27 mouse cellular contexts compared by ENCODE assay signal in the genomic region with DNA sequence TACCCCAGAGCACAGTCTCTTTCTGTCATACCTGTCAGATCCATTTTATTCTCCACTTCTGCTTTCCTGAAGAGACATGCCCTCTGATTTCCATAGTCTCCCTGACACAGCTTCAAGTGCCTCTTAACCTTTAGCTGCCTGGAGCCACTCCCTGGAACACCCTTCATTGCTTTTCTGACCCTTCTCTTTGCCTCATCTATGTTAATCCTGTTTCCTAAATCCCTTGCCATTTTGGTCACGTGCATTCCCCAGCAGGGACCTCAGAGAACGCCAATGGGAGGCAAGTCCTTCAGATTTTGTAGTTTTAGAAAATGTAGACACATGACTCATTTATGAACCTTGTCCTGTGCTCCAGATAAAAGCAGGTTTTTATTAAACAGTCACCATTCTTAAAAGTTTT.
A peak's percentile ranks its signal among the peaks of the same experiment; 100 is the strongest.
DNase-seq lines count a peak whose midpoint lies in the region; ATAC-seq and TF ChIP-seq lines count a peak whose summit lies in the region.
"Had no signal": no experiment of that assay in that cellular context is flagged by ENCODE, and none has a peak within 500 bp of the region (broad histone marks: within the 10 kb centered on the region; RNA-seq: fewer than 3 reads in every experiment).

No protein-coding gene starts in this region.

- no peaks in the 10 kb centered on the region for H3K27me3 ChIP-seq in forebrain, embryonic 13.5 days
- no peaks in the 10 kb centered on the region for H3K27me3 ChIP-seq in forebrain, embryonic 12.5 days
- no peaks in the 10 kb centered on the region for H3K27me3 ChIP-seq in kidney, adult 2 months (replicated peaks; ENCODE audit: control insufficient read depth, insufficient read depth, low read length)
- no peaks in the 10 kb centered on the region for H3K27me3 ChIP-seq in neural tube, embryonic 13.5 days
- H3K27me3 ChIP-seq in neural tube, embryonic 15.5 days (replicated peaks), result no peaks in the 10 kb centered on the region
- H3K27me3 ChIP-seq in midbrain, embryonic 15.5 days (replicated peaks), result no peaks in the 10 kb centered on the region
- H3K27me3 ChIP-seq: embryonic facial prominence, embryonic 15.5 days; heart, embryonic 13.5 days; hindbrain, embryonic 12.5 days; limb, embryonic 15.5 days; neural tube, embryonic 12.5 days; Patski; stomach, embryonic 15.5 days had no signal

- H3K9me3 ChIP-seq in forebrain, embryonic 13.5 days (replicated peaks), result no peaks in the 10 kb centered on the region
- H3K9me3 ChIP-seq in forebrain, embryonic 12.5 days, result no peaks in the 10 kb centered on the region
- no peaks in the 10 kb centered on the region for H3K9me3 ChIP-seq in neural tube, embryonic 13.5 days
- H3K9me3 ChIP-seq in neural tube, embryonic 15.5 days (replicated peaks), result no peaks in the 10 kb centered on the region
- no peaks in the 10 kb centered on the region for H3K9me3 ChIP-seq in midbrain, embryonic 15.5 days
- H3K9me3 ChIP-seq: embryonic facial prominence, embryonic 15.5 days; heart, embryonic 13.5 days; hindbrain, embryonic 12.5 days; limb, embryonic 15.5 days; neural tube, embryonic 12.5 days; stomach, embryonic 15.5 days had no signal

- H3K36me3 ChIP-seq in forebrain, embryonic 13.5 days (ENCODE audit: poor library complexity, severe bottlenecking), result no peaks in the 10 kb centered on the region
- H3K36me3 ChIP-seq in forebrain, embryonic 12.5 days (replicated peaks), result no peaks in the 10 kb centered on the region
- no peaks in the 10 kb centered on the region for H3K36me3 ChIP-seq in kidney, adult 2 months (ENCODE audit: control insufficient read depth, insufficient read depth, low read length)
- no peaks in the 10 kb centered on the region for H3K36me3 ChIP-seq in neural tube, embryonic 13.5 days
- H3K36me3 ChIP-seq in neural tube, embryonic 15.5 days, result no peaks in the 10 kb centered on the region
- H3K36me3 ChIP-seq in midbrain, embryonic 15.5 days (replicated peaks), result no peaks in the 10 kb centered on the region
- H3K36me3 ChIP-seq: embryonic facial prominence, embryonic 15.5 days; hindbrain, embryonic 12.5 days; limb, embryonic 15.5 days; neural tube, embryonic 12.5 days; stomach, embryonic 15.5 days had no signal

- no peak overlapping the region for H3K9ac ChIP-seq in forebrain, embryonic 13.5 days
- no peak overlapping the region for H3K9ac ChIP-seq in forebrain, embryonic 12.5 days
- no peak overlapping the region for H3K9ac ChIP-seq in neural tube, embryonic 13.5 days
- H3K9ac ChIP-seq in neural tube, embryonic 15.5 days (replicated peaks), result no peak overlapping the region
- H3K9ac ChIP-seq in midbrain, embryonic 15.5 days, result no peak overlapping the region
- H3K9ac ChIP-seq: embryonic facial prominence, embryonic 15.5 days; heart, embryonic 13.5 days; hindbrain, embryonic 12.5 days; limb, embryonic 15.5 days; neural tube, embryonic 12.5 days; stomach, embryonic 15.5 days had no signal

- no peak overlapping the region for H3K4me2 ChIP-seq in forebrain, embryonic 13.5 days
- H3K4me2 ChIP-seq in forebrain, embryonic 12.5 days, result no peak overlapping the region
- H3K4me2 ChIP-seq in neural tube, embryonic 13.5 days, result no peak overlapping the region
- H3K4me2 ChIP-seq in neural tube, embryonic 15.5 days, result no peak overlapping the region
- no peak overlapping the region for H3K4me2 ChIP-seq in midbrain, embryonic 15.5 days
- H3K4me2 ChIP-seq: embryonic facial prominence, embryonic 15.5 days; heart, embryonic 13.5 days; hindbrain, embryonic 12.5 days; limb, embryonic 15.5 days; neural tube, embryonic 12.5 days; stomach, embryonic 15.5 days had no signal

- no peak for TF ChIP-seq POLR2A in kidney, adult 2 months (IDR thresholded peaks at IDR 0.05; ENCODE audit: low read depth, low read length)

- WGBS in forebrain, embryonic 13.5 days, result 31% methylated on average over 2 of the region's 2 CpGs
- WGBS in forebrain, embryonic 12.5 days, result 40% methylated on average over 2 of the region's 2 CpGs
- 39% methylated on average over 2 of the region's 2 CpGs for WGBS in kidney, adult 2 months
- WGBS in neural tube, embryonic 13.5 days, result 75% methylated on average over 2 of the region's 2 CpGs
- WGBS in neural tube, embryonic 15.5 days, result 79% methylated on average over 2 of the region's 2 CpGs
- WGBS in midbrain, embryonic 15.5 days, result 17% methylated on average over 2 of the region's 2 CpGs

- DNase-seq in kidney, adult 2 months, result peak; percentile 57
- DNase-seq in kidney, adult 18-20 months, result no peak
- DNase-seq in layer of hippocampus, postnatal 14 days (ENCODE audit: low spot score in 2 of 2), result no peak
- DNase-seq: adrenal gland, postnatal 14 days; cerebellum, adult 9-10 months; gastrocnemius, postnatal 14 days; heart, adult 18-20 months; heart, postnatal 14 days; left cerebral cortex, postnatal 4 days; lung, postnatal 4 days; right cerebral cortex, adult 18-20 months; thymus, adult 2 months; thymus, postnatal 4 days had no signal

- H3K4me3 ChIP-seq in forebrain, embryonic 13.5 days, result no peak overlapping the region
- H3K4me3 ChIP-seq in forebrain, embryonic 12.5 days (replicated peaks), result no peak overlapping the region
- no peak overlapping the region for H3K4me3 ChIP-seq in kidney, adult 2 months (ENCODE audit: insufficient read depth, low read depth, low read length)
- no peak overlapping the region for H3K4me3 ChIP-seq in neural tube, embryonic 13.5 days
- H3K4me3 ChIP-seq in neural tube, embryonic 15.5 days (replicated peaks), result no peak overlapping the region
- H3K4me3 ChIP-seq in midbrain, embryonic 15.5 days, result no peak overlapping the region
- H3K4me3 ChIP-seq: embryonic facial prominence, embryonic 15.5 days; heart, embryonic 13.5 days; hindbrain, embryonic 12.5 days; limb, embryonic 15.5 days; neural tube, embryonic 12.5 days; stomach, embryonic 15.5 days had no signal

- H3K4me1 ChIP-seq in forebrain, embryonic 13.5 days, result peaks cover 13% of the 10 kb centered on the region
- peaks cover 33% of the 10 kb centered on the region for H3K4me1 ChIP-seq in forebrain, embryonic 12.5 days
- H3K4me1 ChIP-seq in kidney, adult 2 months (ENCODE audit: control insufficient read depth, insufficient read depth, low read length), result peaks cover 20% of the 10 kb centered on the region
- H3K4me1 ChIP-seq in neural tube, embryonic 13.5 days (replicated peaks), result peaks cover 43% of the 10 kb centered on the region
- peaks cover 34% of the 10 kb centered on the region for H3K4me1 ChIP-seq in neural tube, embryonic 15.5 days
- peaks cover 27% of the 10 kb centered on the region for H3K4me1 ChIP-seq in midbrain, embryonic 15.5 days

- H3K27ac ChIP-seq in forebrain, embryonic 13.5 days, result 0 out of 2 replicates have a peak overlapping the region, but pooled peaks have one; percentile 1
- no peak overlapping the region for H3K27ac ChIP-seq in forebrain, embryonic 12.5 days
- peak overlapping the region; percentile 29 for H3K27ac ChIP-seq in kidney, adult 2 months (ENCODE audit: insufficient read depth, low read depth, low read length)
- H3K27ac ChIP-seq in neural tube, embryonic 13.5 days (replicated peaks), result 0 out of 2 replicates have a peak overlapping the region, but pooled peaks have one; percentile 13
- H3K27ac ChIP-seq in neural tube, embryonic 15.5 days (replicated peaks), result no peak overlapping the region
- 0 out of 2 replicates have a peak overlapping the region, but pooled peaks have one; percentile 26 for H3K27ac ChIP-seq in midbrain, embryonic 15.5 days
- H3K27ac ChIP-seq: embryonic facial prominence, embryonic 15.5 days; heart, embryonic 13.5 days; hindbrain, embryonic 12.5 days; kidney, postnatal 0 days; limb, embryonic 15.5 days; neural tube, embryonic 12.5 days had no signal

- no peak for ATAC-seq in forebrain, embryonic 13.5 days
- ATAC-seq in forebrain, embryonic 12.5 days (ENCODE audit: low FRiP score), result no peak
- no peak for ATAC-seq in neural tube, embryonic 13.5 days (ENCODE audit: low read depth)
- no peak for ATAC-seq in neural tube, embryonic 15.5 days (ENCODE audit: low FRiP score)
- ATAC-seq in midbrain, embryonic 15.5 days (replicated peaks), result no peak
- ATAC-seq: inflammation-experienced regulatory T-cells, adult 6 months; Patski had no signal

- TF ChIP-seq CTCF in kidney, adult 2 months (conservative IDR thresholded peaks at IDR 0.05; ENCODE audit: insufficient read depth, insufficient read length, low read depth, low read length), result no peak

Comparison
In these comparisons a context has a peak if more than half of its experiments do, and no peak if none do; other contexts are left out.
1. H3K27ac ChIP-seq: peak in forebrain, embryonic 13.5 days (single experiment), kidney, adult 2 months (single experiment), neural tube, embryonic 13.5 days (single experiment) and midbrain, embryonic 15.5 days (single experiment); none in forebrain, embryonic 12.5 days (single experiment) and neural tube, embryonic 15.5 days (single experiment).